Mouse (Mus musculus): ENCODE measurements around the gene B3galt4. TPM values are rescaled to one million over a fixed set of nuclear protein-coding genes. Genes with fewer than 3 reads are reported as not detected.

The B3galt4 gene
- total and polyA plus RNA-seq, 3 experiments = 2.2 to 2.9 TPM; not detected in 1

DNA sequence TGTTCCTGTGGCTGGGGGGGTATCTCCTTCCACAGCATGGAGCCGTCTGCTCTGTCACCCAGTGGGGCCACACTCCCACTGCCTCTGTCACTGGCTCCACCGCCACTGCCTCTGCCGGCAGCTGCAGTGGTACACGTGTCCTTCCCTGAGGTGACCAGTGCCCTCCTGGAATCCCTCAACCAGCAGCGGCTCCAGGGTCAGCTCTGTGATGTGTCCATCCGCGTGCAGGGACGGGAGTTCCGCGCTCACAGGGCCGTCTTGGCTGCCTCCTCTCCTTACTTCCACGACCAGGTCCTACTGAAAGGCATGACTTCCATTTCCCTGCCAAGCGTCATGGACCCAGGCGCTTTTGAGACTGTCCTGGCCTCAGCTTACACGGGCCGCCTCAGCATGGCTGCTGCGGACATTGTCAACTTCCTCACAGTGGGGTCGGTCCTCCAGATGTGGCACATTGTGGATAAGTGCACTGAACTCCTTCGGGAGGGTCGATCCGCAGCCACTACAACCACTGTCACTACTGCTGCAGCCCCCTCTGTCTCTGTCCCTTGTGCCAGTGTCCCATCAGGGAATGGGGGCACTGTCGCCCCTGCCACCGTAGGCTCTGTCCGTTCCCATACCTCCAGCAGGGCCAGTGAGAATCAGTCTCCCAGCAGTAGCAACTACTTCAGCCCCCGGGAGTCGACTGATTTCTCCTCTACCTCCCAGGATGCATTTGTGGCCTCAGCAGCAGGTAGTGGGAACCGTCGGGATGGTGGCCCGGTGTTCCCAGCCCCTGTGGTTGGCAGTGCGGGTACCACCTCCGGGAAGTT is 34.2 kb downstream of the B3galt4 start:
- TF ChIP-seq EP300 (IDR thresholded peaks at IDR 0.05; ENCODE audit: low read depth in 1 of 2, low read length in 2 of 2) = no peak
- no peak for TF ChIP-seq RCOR1 (IDR thresholded peaks at IDR 0.05; ENCODE audit: low read depth, low read length)
- Histone ChIP-seq H3K79me2 (ENCODE audit: control insufficient read depth, insufficient read depth, low read length, poor library complexity) (peaks cover 17% of the 10 kb centered on the region), H3K4me3 (ENCODE audit: control insufficient read depth in 1 of 2, insufficient read depth in 1 of 2, low read depth in 2 of 2, low read length in 2 of 2) (peak overlapping the region; percentile 69 to 82), H3K27me3 (ENCODE audit: control insufficient read depth in 1 of 2, insufficient read depth in 2 of 2, low read length in 2 of 2) (no peaks in the 10 kb centered on the region), H3K4me1 (ENCODE audit: control insufficient read depth in 1 of 2, insufficient read depth in 2 of 2, low read length in 2 of 2) (peaks cover 4 to 21% of the 10 kb centered on the region in 2 experiments; a peak in 3 of 4 replicates), H3K36me3 (ENCODE audit: control insufficient read depth in 1 of 2, insufficient read depth in 2 of 2, low read length in 2 of 2) (peaks cover 0 to 12% of the 10 kb centered on the region in 2 experiments), H3K9ac (ENCODE audit: control insufficient read depth, low read depth, low read length, poor library complexity, severe bottlenecking) (peak overlapping the region; percentile 63; the same call in 1 of the 2 replicates), H3K27ac (ENCODE audit: control insufficient read depth, low read depth, low read length) (no peak overlapping the region), H3K9me3 (replicated peaks; ENCODE audit: insufficient read depth, low read length) (no peaks in the 10 kb centered on the region)
- no peak for DNase-seq (ENCODE audit: low read depth, low spot score)

DNA sequence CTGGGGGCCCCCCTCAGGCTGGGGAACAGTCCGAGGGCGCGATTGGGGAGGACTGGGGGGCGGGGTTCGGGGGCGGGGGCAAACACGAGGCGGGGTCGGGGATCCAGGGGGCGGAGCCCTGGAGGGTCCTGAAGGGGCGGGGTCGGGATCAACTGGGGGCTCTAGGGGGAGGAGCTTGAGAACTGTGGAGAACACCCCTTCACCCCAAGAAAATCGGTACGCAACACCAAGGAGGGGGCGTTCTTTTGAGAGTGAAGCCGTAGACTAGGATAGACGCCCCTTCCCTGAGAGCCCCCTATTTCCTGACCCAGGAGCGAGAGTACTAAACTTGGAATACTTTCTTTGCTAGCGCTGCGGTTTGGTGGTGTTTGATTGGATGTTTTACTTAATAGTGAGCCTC is 35.0 kb downstream of the B3galt4 start:
- H3K27ac ChIP-seq (ENCODE audit: control insufficient read depth, low read depth, low read length) = no peak overlapping the region
- peaks cover 0 to 12% of the 10 kb centered on the region in 2 experiments for H3K36me3 ChIP-seq (ENCODE audit: control insufficient read depth in 1 of 2, insufficient read depth in 2 of 2, low read length in 2 of 2)
- TF ChIP-seq MXI1 (IDR thresholded peaks at IDR 0.05; ENCODE audit: low read depth, low read length) (no peak), RCOR1 (IDR thresholded peaks at IDR 0.05; ENCODE audit: low read depth, low read length) (no peak), RAD21 (IDR thresholded peaks at IDR 0.05; ENCODE audit: low read depth, low read length) (no peak), GATA1 (IDR thresholded peaks at IDR 0.05; ENCODE audit: low read depth, low read length) (no peak), ZKSCAN1 (IDR thresholded peaks at IDR 0.05; ENCODE audit: low read depth, low read length) (no peak), CHD1 (IDR thresholded peaks at IDR 0.05; ENCODE audit: low read depth, low read length) (no peak), MAFK (IDR thresholded peaks at IDR 0.05; ENCODE audit: borderline replicate concordance, low read depth, low read length) (no peak), MAX (IDR thresholded peaks at IDR 0.05; ENCODE audit: low read length) (no peak), TAL1 (IDR thresholded peaks at IDR 0.05; ENCODE audit: low read length) (no peak), POLR2AphosphoS2 (IDR thresholded peaks at IDR 0.05; ENCODE audit: low read length) (no peak), CTCF (IDR thresholded peaks at IDR 0.05 in 2 of 3, conservative IDR thresholded peaks at IDR 0.05 in 1 of 3; ENCODE audit: control insufficient read depth in 1 of 3, insufficient read depth in 1 of 3, low read depth in 2 of 3, low read length in 3 of 3, poor library complexity in 1 of 3, severe bottlenecking in 1 of 3) (no peak), JUND (IDR thresholded peaks at IDR 0.05; ENCODE audit: low read depth, low read length) (no peak), ZNF384 (IDR thresholded peaks at IDR 0.05; ENCODE audit: low read depth, low read length) (no peak), CHD2 (IDR thresholded peaks at IDR 0.05; ENCODE audit: low read length) (no peak), HCFC1 (IDR thresholded peaks at IDR 0.05; ENCODE audit: low read depth, low read length) (no peak), USF1 (IDR thresholded peaks at IDR 0.05; ENCODE audit: low read depth, low read length) (no peak), MYC (IDR thresholded peaks at IDR 0.05; ENCODE audit: low read depth, low read length) (no peak)
- peak overlapping the region; percentile 63 for H3K9ac ChIP-seq (ENCODE audit: control insufficient read depth, low read depth, low read length, poor library complexity, severe bottlenecking)
- no peaks in the 10 kb centered on the region for H3K27me3 ChIP-seq (ENCODE audit: control insufficient read depth in 1 of 2, insufficient read depth in 2 of 2, low read length in 2 of 2)
- DNase-seq (ENCODE audit: low read depth, low spot score) = no peak
- no peaks in the 10 kb centered on the region for H3K9me3 ChIP-seq (replicated peaks; ENCODE audit: insufficient read depth, low read length)
- peaks cover 22% of the 10 kb centered on the region for H3K79me2 ChIP-seq (ENCODE audit: control insufficient read depth, insufficient read depth, low read length, poor library complexity)
- peaks cover 4 to 18% of the 10 kb centered on the region in 2 experiments; a peak in 3 of 4 replicates for H3K4me1 ChIP-seq (ENCODE audit: control insufficient read depth in 1 of 2, insufficient read depth in 2 of 2, low read length in 2 of 2)
- H3K4me3 ChIP-seq (ENCODE audit: control insufficient read depth in 1 of 2, insufficient read depth in 1 of 2, low read depth in 2 of 2, low read length in 2 of 2) = peak overlapping the region; percentile 69 to 82
